Mouse (Mus musculus): ENCODE measurements around the gene Cyb561d1.

- TF ChIP-seq CTCF (IDR thresholded peaks at IDR 0.05; ENCODE audit: low read depth) (no peak), EP300 (IDR thresholded peaks at IDR 0.05; ENCODE audit: low read depth) (no peak)
Measured at GRCm38 (mm10) chr3:108189897-108190296, 11.1 kb downstream of the Cyb561d1 start.

Data from liver, embryonic 14.5 days (tissue).